In the genomic region with DNA sequence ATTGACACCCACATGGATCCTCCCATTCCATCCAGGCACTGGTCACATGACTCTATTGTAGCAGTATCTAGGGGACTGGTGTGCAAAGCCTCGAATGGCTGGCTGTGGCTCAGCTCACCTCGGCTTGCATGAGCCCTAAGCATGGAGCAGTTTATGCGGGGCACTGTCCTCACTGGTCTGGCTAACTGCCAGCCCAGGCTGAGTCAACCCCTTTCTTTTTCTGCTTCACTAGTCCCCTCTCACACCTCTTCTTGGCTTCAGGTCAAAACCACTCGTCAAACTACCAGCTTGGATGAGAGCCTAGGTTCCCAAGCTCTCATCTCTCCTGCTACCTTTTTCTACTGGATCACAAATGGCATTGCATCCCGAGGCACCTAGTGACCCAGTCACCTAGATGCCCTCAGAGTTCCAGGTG, we compare ENCODE assay signal across 9 mouse cellular contexts. TPM values are rescaled to one million over a fixed set of nuclear protein-coding genes. Genes with fewer than 3 reads are reported as not detected.
A peak's percentile ranks its signal among the peaks of the same experiment; 100 is the strongest.
DNase-seq lines count a peak whose midpoint lies in the region; ATAC-seq and TF ChIP-seq lines count a peak whose summit lies in the region.
"Had no signal": no experiment of that assay in that cellular context is flagged by ENCODE, and none has a peak within 500 bp of the region (broad histone marks: within the 10 kb centered on the region; RNA-seq: fewer than 3 reads in every experiment).

No protein-coding gene starts in this region.

- H3K4me1 ChIP-seq in kidney, adult 2 months (ENCODE audit: control insufficient read depth, insufficient read depth, low read length): 0 out of 2 replicates have a peak, but pooled peaks cover 4% of the 10 kb centered on the region
- no peaks in the 10 kb centered on the region for H3K4me1 ChIP-seq in intestine, postnatal 0 days (replicated peaks; ENCODE audit: control insufficient read depth, insufficient read depth, low read length)

- H3K36me3 ChIP-seq in kidney, adult 2 months (ENCODE audit: control insufficient read depth, insufficient read depth, low read length): no peaks in the 10 kb centered on the region
- H3K36me3 ChIP-seq in myocyte (ENCODE audit: control insufficient read depth, insufficient read depth): no peaks in the 10 kb centered on the region
- H3K36me3 ChIP-seq in intestine, postnatal 0 days (ENCODE audit: control insufficient read depth, insufficient read depth): no peaks in the 10 kb centered on the region

- H3K79me2 ChIP-seq in myocyte (ENCODE audit: control insufficient read depth, insufficient read depth): no peaks in the 10 kb centered on the region

- H3ac ChIP-seq in myocyte (ENCODE audit: control insufficient read depth, insufficient read length): no peak overlapping the region

- no peak overlapping the region for H3K9ac ChIP-seq in intestine, postnatal 0 days (ENCODE audit: low read depth, low read length)
- H3K9ac ChIP-seq: limb, embryonic 12.5 days had no signal

- no peak for ATAC-seq in intestine, postnatal 0 days

- TF ChIP-seq CTCF in kidney, adult 2 months (conservative IDR thresholded peaks at IDR 0.05; ENCODE audit: insufficient read depth, insufficient read length, low read depth, low read length): no peak
- TF ChIP-seq CTCF in intestine, postnatal 0 days (IDR thresholded peaks at IDR 0.05; ENCODE audit: low read depth): no peak

- no peaks in the 10 kb centered on the region for H3K9me3 ChIP-seq in intestine, postnatal 0 days (ENCODE audit: control insufficient read depth)
- H3K9me3 ChIP-seq: limb, embryonic 12.5 days had no signal

- no peak overlapping the region for H3K4me2 ChIP-seq in myocyte (ENCODE audit: low read depth)
- no peak overlapping the region for H3K4me2 ChIP-seq in intestine, postnatal 0 days (replicated peaks; ENCODE audit: low read depth)
- H3K4me2 ChIP-seq: limb, embryonic 12.5 days had no signal

- peak; percentile 39 to 77 for DNase-seq in adrenal gland, adult (ENCODE audit: inconsistent age in 2 of 2, low spot score in 1 of 2)
- no peak for DNase-seq in adrenal gland, postnatal 4 days (ENCODE audit: low spot score in 2 of 2)
- peak; percentile 25 for DNase-seq in ovary, postnatal 14 days (ENCODE audit: low spot score)
- DNase-seq in ovary, postnatal 36 days (ENCODE audit: low spot score): no peak
- peak; percentile 64 for DNase-seq in kidney, adult 2 months
- no peak for DNase-seq in gastrocnemius, adult 8-10 months (ENCODE audit: low spot score in 2 of 2)

- H3K27ac ChIP-seq in kidney, adult 2 months (ENCODE audit: insufficient read depth, low read depth, low read length): no peak overlapping the region
- no peak overlapping the region for H3K27ac ChIP-seq in intestine, postnatal 0 days (ENCODE audit: low read depth, low read length)
- H3K27ac ChIP-seq: limb, embryonic 12.5 days had no signal

- H3K4me3 ChIP-seq in kidney, adult 2 months (ENCODE audit: insufficient read depth, low read depth, low read length): no peak overlapping the region
- H3K4me3 ChIP-seq in myocyte: no peak overlapping the region
- H3K4me3 ChIP-seq in intestine, postnatal 0 days (ENCODE audit: low read depth, low read length): no peak overlapping the region
- H3K4me3 ChIP-seq: limb, embryonic 12.5 days had no signal

- no peak for TF ChIP-seq POLR2A in kidney, adult 2 months (IDR thresholded peaks at IDR 0.05; ENCODE audit: low read depth, low read length)
- no peak for TF ChIP-seq POLR2A in myocyte (IDR thresholded peaks at IDR 0.05; ENCODE audit: insufficient read length, low read depth)

- H3K27me3 ChIP-seq in kidney, adult 2 months (replicated peaks; ENCODE audit: control insufficient read depth, insufficient read depth, low read length): no peaks in the 10 kb centered on the region
- no peaks in the 10 kb centered on the region for H3K27me3 ChIP-seq in myocyte (ENCODE audit: control insufficient read depth, insufficient read depth, insufficient read length)
- no peaks in the 10 kb centered on the region for H3K27me3 ChIP-seq in intestine, postnatal 0 days (replicated peaks; ENCODE audit: control insufficient read depth, insufficient read depth, low read length)
- H3K27me3 ChIP-seq: limb, embryonic 12.5 days had no signal

- 13% methylated on average over 5 of the region's 5 CpGs for WGBS in kidney, adult 2 months
- WGBS in intestine, postnatal 0 days: 68% methylated on average over 5 of the region's 5 CpGs

TF ChIP-seq in myocyte, 11 proteins besides CTCF, POLR2A, EP300 and RAD21:
- TF ChIP-seq E2F4 (IDR thresholded peaks at IDR 0.05; ENCODE audit: insufficient read depth) (no peak), USF1 (IDR thresholded peaks at IDR 0.05; ENCODE audit: low read depth) (peak; percentile 62)

RNA-seq across cellular contexts. Expression of gene Daam2, which starts 51.5 kb away (rescaled TPM):
- total RNA-seq in adrenal gland, postnatal 4 days (2021): 10 to 100 TPM; 38.3 to 39.6 TPM
- 13.2 and 13.5 TPM in 2 replicates for polyA plus RNA-seq in kidney, adult 2 months (2012; rRNA removed)
- 9.5 TPM for polyA plus RNA-seq in myocyte (2012; fragmentation: generic; extraction: Trizol)
- total RNA-seq in gastrocnemius, adult 8-10 months (2022): 1 to 10 TPM; 2.2 to 3.8 (median 2.6) TPM
- polyA plus RNA-seq in intestine, postnatal 0 days (2015; fragmentation: Nextera tagmentation; extraction: Ambion mirVana): 1.5 and 1.7 TPM in 2 replicates

Comparison
In these comparisons a context has a peak if more than half of its experiments do, and no peak if none do; other contexts are left out.
1. DNase-seq: peak in adrenal gland, adult (2 of 2), ovary, postnatal 14 days (single experiment) and kidney, adult 2 months (single experiment); none in adrenal gland, postnatal 4 days (0 of 2), ovary, postnatal 36 days (single experiment) and gastrocnemius, adult 8-10 months (0 of 2).